Mouse (Mus musculus) megakaryocyte, embryonic 14.5 days (primary cell): Measurements from ENCODE around the gene Ephx1. TPM values are rescaled to one million over a fixed set of nuclear protein-coding genes. Genes with fewer than 3 reads are reported as not detected.

Source experiments
- H3K27me3 ChIP-seq: replicated peaks from 2 replicates; pipeline ENCODE3; 2012; ENCODE audit warnings: inconsistent platforms
- H3K36me3 ChIP-seq: replicated peaks from 2 replicates; pipeline ENCODE3; 2012; ENCODE audit warnings: low read length, inconsistent platforms, mixed read lengths
- H3K4me1 ChIP-seq: 2 replicates; pipeline ENCODE4 v1.6.1; 2012; ENCODE audit warnings: inconsistent platforms
- H3K4me3 ChIP-seq: replicated peaks from 2 replicates; pipeline ENCODE3; 2012; ENCODE audit warnings: moderate library complexity, mild to moderate bottlenecking, inconsistent platforms
- H3K9me3 ChIP-seq: 2 replicates; pipeline ENCODE4 v1.6.1; 2012; ENCODE audit warnings: inconsistent platforms
- FLI1 ChIP-seq: IDR thresholded peaks from 2 replicates; pipeline ENCODE4 v1.6.1; 2012; ENCODE audit warnings: low read length, inconsistent platforms, mixed read lengths
- GATA1 ChIP-seq: IDR thresholded peaks from 3 replicates; pipeline ENCODE4 v1.6.1; 2012; ENCODE audit warnings: mixed read lengths, low read length, inconsistent platforms, borderline replicate concordance
- polyA plus RNA-seq: library from polyadenylated mRNA; stranded (reverse); fragments of >175 nt; gene quantifications from 2 replicates; pipeline ENCODE4 v1.2.3, GENCODE M21; 2012; ENCODE audit warnings: low replicate concordance; ENCODE audit not compliant: insufficient read depth

The Ephx1 gene
- polyA plus RNA-seq, 1 experiment = not detected

DNA sequence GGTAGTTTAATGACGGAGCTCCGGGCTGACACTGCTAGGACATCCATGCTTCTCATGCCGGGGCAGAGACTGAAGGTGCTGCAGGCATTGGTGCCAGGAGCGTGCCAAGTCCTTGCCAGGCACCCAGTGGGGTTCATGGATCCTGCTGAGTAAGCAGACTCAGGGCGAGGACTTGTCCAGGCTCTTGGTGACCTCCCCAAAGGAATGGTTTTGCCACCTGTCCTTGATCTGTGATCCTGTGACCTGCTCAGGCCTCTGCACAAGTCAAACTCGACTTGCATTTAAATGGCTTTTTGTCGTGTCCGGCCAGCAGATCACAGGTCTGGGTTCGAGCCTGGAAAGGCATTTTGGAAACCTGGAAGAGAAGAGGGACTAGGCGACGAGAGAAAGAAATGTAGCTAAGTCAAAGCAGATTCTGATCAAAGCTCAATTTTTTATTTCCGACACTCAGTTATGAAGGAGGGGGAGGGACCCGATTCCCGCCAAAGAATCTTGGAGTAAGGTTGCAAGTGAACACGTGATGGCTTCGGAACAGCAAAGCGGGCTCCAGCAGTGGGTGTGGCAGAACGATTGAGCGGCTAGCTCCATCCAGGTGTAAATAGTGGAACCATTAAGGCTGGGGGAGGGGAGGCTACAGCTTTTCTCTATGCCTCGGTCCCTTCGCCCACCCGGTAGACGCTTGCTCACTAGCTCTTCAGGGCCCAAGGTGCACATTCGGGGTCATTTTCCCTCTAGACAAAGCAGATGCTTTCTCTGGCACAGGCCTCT lies 41.0 kb downstream of the Ephx1 start:
- Histone ChIP-seq H3K27me3 (peaks cover 19% of the 10 kb centered on the region), H3K36me3 (peaks cover 22% of the 10 kb centered on the region), H3K4me1 (peaks cover 27% of the 10 kb centered on the region), H3K4me3 (no peak overlapping the region), H3K9me3 (0 out of 2 replicates have a peak, but pooled peaks cover 3% of the 10 kb centered on the region)
- TF ChIP-seq FLI1 (no peak), GATA1 (no peak)

DNA sequence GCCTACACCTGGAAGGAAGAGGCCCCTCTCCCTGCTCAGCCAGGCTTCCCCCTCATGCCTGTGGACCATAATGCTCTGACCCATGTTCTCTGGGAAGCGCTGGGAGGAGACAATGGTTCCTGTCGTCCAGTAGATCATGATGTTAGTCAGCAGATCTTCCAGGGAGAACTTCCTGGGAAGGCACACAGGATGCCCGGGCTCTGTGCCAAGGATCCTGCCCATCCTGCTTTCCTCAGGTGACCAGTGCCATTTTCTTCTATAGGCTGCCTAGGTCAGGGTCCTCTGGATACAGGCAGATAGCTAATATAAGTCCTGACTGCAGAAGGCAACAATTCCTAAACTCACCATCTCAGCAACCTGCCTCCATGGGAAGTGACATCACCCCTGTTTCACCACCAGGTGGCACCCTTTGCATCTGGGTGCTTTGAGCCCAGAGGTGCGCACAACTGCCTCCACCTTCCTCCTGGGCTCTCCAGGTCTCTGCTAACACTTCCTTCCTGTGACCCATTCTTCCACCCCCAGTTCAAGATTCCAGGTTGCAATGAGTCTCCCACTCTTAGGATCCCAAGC lies 44.5 kb downstream of the Ephx1 start:
- Histone ChIP-seq H3K9me3 (0 out of 2 replicates have a peak, but pooled peaks cover 3% of the 10 kb centered on the region), H3K27me3 (peaks cover 13% of the 10 kb centered on the region), H3K4me3 (no peak overlapping the region), H3K36me3 (peaks cover 54% of the 10 kb centered on the region), H3K4me1 (peaks cover 50% of the 10 kb centered on the region)
- no peak for TF ChIP-seq FLI1
- TF ChIP-seq GATA1 = no peak

DNA sequence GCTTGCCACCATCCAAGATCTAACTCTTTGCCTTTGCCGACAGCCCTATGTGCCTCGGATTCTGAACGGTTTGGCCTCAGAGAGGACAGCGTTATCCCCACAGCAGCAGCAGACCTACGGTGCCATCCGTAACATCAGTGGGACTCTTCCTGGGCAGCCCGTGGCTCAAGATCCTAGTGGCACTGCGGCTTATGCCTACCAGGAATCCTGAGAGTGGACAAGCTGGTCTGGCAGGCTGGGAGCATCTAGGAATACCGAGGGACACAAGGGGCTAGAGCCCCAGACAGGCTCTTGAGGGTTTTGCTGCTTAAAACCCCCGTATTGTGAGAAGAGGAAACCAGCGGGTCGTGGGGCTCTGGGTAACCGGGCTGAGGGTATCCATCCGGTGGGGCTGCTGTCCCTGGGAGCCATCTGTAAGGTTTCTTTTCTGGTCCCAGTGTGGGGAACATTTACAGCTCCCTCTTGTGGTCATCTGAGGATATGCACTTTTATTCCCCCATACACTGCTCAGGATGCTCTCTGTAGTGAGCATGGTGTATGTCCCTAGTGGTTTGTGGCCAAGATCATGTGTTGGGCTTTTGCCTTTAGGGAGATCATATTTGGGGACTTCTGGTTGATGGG lies 46.5 kb downstream of the Ephx1 start:
- peaks cover 38% of the 10 kb centered on the region for H3K4me1 ChIP-seq
- H3K27me3 ChIP-seq = peaks cover 10% of the 10 kb centered on the region
- 0 out of 2 replicates have a peak, but pooled peaks cover 3% of the 10 kb centered on the region for H3K9me3 ChIP-seq
- no peak overlapping the region for H3K4me3 ChIP-seq
- H3K36me3 ChIP-seq = peaks cover 72% of the 10 kb centered on the region
- TF ChIP-seq FLI1 (no peak), GATA1 (no peak)

DNA sequence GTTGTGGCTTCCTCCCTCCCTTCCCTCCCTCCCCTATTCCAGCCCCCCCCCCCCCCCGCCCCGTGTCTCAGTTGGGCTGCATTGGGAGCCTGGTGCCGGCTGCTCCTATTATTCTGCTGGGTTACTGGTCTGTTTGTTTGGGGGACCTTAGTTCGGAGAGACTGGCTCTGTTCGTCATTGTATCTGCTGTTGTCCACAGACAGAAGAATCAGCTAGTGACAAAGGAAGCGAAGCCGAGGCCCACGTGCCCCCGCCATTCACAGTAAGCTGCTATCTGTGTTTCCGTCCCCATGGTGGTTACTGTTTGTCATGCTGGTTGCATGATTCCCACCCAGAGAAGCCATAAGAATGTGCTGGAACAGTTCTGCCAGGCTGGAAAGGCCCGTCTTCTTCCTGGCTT lies 47.8 kb downstream of the Ephx1 start:
- Histone ChIP-seq H3K27me3 (peaks cover 2% of the 10 kb centered on the region), H3K9me3 (no peaks in the 10 kb centered on the region), H3K4me1 (peaks cover 38% of the 10 kb centered on the region), H3K4me3 (peak overlapping the region; percentile 50), H3K36me3 (peaks cover 85% of the 10 kb centered on the region)
- TF ChIP-seq FLI1 (no peak), GATA1 (no peak)

DNA sequence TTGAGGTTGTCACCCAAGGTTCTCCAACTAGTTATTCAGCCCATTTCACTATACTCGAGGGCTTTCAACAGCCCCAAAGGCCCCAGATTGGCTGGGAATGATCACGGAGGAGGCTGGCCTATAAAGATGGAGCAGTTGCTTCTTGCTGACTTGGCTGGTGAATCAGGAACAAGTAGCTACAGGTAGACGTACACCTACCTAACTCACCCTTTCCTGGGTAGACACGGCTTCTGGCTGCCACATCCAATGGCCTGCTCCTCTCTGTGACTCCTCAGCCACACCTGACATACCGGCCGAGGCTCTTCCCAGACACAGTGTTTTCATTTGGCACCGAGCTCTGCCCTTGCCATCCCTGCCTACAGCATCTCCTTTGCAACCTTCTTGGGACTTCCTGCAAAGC lies 53.4 kb downstream of the Ephx1 start:
- Histone ChIP-seq H3K27me3 (no peaks in the 10 kb centered on the region), H3K36me3 (peaks cover 96% of the 10 kb centered on the region), H3K9me3 (no peaks in the 10 kb centered on the region), H3K4me3 (no peak overlapping the region), H3K4me1 (peaks cover 11% of the 10 kb centered on the region)
- TF ChIP-seq GATA1 (no peak), FLI1 (no peak)

DNA sequence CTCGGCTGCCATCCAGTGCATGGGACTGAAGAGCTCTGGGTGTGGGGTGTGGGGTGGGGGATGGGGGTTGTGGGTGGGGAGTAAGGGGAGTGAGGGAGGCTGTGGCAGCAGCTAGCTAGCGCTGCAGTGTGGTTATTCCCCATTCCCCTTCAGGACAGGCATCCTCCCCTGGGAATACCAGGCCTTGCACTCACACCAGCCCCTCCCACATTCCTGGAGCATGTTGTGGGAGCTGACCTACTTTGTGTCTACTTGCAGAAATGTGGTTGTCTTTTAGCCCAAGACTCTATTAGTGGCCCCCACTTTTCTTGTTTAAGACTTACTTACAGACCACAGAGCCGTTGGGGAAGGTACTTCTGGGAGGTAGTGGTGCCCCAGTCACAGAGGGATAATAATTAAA lies 54.2 kb downstream of the Ephx1 start:
- Histone ChIP-seq H3K4me3 (no peak overlapping the region), H3K36me3 (peaks cover 97% of the 10 kb centered on the region), H3K27me3 (no peaks in the 10 kb centered on the region), H3K9me3 (no peaks in the 10 kb centered on the region), H3K4me1 (peaks cover 5% of the 10 kb centered on the region; the same call in 1 of the 2 replicates)
- TF ChIP-seq GATA1 (no peak), FLI1 (no peak)

DNA sequence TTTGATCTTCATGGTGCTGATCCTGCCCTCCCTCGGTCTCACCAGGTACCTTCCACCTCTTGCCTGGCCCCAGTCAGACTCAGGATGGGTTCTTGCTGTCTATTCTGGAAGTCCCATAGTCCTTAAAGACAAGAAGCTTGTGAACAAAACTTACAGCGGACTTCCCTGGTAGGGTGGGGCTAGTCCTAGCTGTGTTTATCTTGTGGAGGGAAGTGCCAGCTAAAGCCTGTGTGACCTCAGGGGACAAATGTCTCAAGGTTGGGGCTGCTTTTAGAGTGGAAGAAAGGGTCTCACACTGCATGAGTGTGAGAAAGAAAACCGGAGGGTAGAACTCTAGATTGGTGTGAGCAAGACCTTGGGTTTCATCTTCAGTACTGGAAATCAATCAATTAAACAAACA lies 54.9 kb downstream of the Ephx1 start:
- Histone ChIP-seq H3K36me3 (peaks cover 98% of the 10 kb centered on the region), H3K4me3 (no peak overlapping the region), H3K27me3 (no peaks in the 10 kb centered on the region), H3K9me3 (no peaks in the 10 kb centered on the region), H3K4me1 (peaks cover 5% of the 10 kb centered on the region; the same call in 1 of the 2 replicates)
- no peak for TF ChIP-seq FLI1
- TF ChIP-seq GATA1 = no peak

DNA sequence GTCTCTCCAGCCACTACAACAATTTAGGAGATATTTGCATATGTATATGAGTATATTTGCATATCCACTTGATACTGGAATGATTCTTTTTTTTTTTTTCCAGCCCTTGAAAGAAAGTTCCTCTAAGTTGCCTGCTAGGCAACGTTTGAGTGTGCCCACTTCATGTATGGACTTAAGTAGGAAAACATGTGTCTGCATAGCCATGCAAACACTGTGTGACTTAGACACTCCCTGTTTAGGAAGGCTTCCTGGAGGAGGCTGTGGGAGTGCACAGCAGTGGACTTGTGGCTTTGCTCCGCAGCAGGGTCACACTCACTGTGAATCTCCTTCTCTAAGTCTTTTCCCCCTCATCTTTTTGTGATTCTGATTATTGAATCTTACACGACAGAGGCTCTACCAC lies 61.9 kb downstream of the Ephx1 start:
- Histone ChIP-seq H3K4me1 (peaks cover 38% of the 10 kb centered on the region), H3K9me3 (no peaks in the 10 kb centered on the region), H3K36me3 (peaks cover 94% of the 10 kb centered on the region), H3K4me3 (no peak overlapping the region), H3K27me3 (no peaks in the 10 kb centered on the region)
- no peak for TF ChIP-seq GATA1
- no peak for TF ChIP-seq FLI1

DNA sequence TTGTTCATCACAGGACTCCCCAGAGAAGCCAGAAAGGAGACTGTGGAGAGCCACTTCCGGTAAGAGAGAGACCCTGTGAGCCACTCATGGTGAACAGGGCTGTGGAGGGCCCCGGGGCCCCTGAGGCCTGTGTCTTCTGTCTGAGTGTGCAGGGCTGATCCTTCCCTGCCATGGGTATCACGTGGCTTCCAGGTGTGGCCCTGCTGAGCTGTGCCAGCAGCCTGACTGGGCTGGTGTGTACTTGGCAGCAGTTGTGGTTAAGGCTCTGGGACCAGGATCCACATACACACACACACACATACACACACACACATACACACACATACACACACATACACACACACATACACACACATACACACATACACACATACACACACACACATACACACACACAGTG lies 62.7 kb downstream of the Ephx1 start:
- Histone ChIP-seq H3K36me3 (peaks cover 94% of the 10 kb centered on the region), H3K27me3 (no peaks in the 10 kb centered on the region), H3K4me1 (peaks cover 35% of the 10 kb centered on the region), H3K9me3 (no peaks in the 10 kb centered on the region), H3K4me3 (no peak overlapping the region)
- no peak for TF ChIP-seq FLI1
- no peak for TF ChIP-seq GATA1

DNA sequence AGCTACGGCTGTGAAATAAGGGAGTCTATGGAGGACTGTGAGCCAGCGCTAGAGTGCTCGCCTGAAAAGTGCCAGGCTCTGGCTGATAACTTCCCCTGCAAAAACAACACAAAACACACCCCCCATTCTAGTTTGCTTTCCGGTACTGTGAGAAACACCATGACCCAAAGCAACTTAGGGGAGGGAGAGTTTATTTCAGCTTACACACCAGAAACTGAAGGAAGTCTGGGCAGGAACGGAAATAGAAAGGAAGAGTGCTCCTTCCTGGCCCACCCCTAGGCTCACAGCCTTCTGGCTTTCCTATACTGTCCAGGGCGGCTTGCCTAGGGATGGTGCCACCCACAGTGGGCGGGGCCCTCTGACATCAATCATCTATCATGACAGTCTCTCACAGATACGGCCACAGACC lies 63.7 kb downstream of the Ephx1 start:
- Histone ChIP-seq H3K9me3 (no peaks in the 10 kb centered on the region), H3K27me3 (no peaks in the 10 kb centered on the region), H3K4me1 (peaks cover 33% of the 10 kb centered on the region), H3K4me3 (peak overlapping the region; percentile 66), H3K36me3 (peaks cover 95% of the 10 kb centered on the region)
- TF ChIP-seq FLI1 (no peak), GATA1 (no peak)
